Mouse (Mus musculus) R1 (cell line): ENCODE measurements around the gene Anxa11.
A peak's percentile ranks its signal among the peaks of the same experiment; 100 is the strongest.
"Not testable (repeated sequence)": the region's sequence is repeated elsewhere in the genome, so short reads cannot be mapped to it uniquely, and the experiment has no call there.

Source experiments
- DNase-seq: peaks from one replicate; pipeline ENCODE4 v3.0.0-alpha.2; 2018; ENCODE audit warnings: low read depth, low spot score

Gene Anxa11

GRCm38 (mm10) chr14:25868706-25869105, 26.8 kb downstream of the Anxa11 start:
- DNase-seq: peak; percentile 28

GRCm38 (mm10) chr14:25869135-25869878, 27.4 kb downstream of the Anxa11 start:
- DNase-seq: peak; percentile 79

GRCm38 (mm10) chr14:25872461-25873415, 30.8 kb downstream of the Anxa11 start:
- no peak for DNase-seq

GRCm38 (mm10) chr14:25876640-25877039, 34.7 kb downstream of the Anxa11 start:
- not testable (repeated sequence) for DNase-seq

DNA sequence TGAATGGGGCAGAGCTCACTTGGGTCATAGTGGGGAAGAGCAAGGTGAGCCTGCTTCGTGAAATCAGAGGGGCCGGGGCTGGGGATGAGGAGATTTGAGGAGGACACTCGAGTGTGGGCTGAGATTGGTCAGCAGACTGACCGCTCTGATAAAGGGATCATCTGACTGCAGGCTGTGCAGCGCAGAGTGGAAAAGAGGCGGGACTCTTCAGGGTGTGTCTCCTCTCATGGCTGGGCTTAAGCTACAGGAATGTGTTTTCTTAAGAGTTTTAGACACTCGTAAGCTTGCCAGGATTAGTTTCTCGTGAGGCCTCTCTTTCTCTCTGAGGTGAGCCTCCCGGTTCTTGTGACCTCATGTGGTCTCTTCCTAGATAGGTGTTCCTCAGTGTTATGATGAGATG, 39.8 kb downstream of the Anxa11 start:
- not testable (repeated sequence) for DNase-seq

DNA sequence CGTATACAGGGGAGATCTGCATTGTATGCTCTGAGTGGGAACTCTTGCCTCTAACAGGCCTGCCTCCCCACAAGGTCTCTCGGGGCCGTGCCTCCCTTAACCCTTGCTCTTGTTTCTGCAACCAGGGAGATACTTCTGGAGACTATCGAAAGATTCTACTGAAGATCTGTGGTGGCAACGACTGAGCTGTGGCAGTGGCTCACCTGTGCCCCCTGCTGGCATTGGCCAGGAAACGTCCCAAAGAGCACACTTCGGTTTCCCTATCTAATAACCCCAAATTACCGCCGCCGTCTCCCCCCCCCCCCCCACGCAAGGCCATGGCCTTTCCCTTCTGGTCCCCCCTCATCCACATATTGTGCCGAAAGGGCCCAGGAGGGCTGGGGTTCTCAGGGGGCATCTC, 43.9 kb downstream of the Anxa11 start:
- not testable (repeated sequence) for DNase-seq

GRCm38 (mm10) chr14:25894566-25894965, 52.6 kb downstream of the Anxa11 start:
- DNase-seq: not testable (repeated sequence)

GRCm38 (mm10) chr14:25895686-25896085, 53.7 kb downstream of the Anxa11 start:
- DNase-seq: not testable (repeated sequence)

- not testable (repeated sequence) for DNase-seq
These were observed 61.0 kb downstream of the Anxa11 start, which contains the start of gene Plac9a for GRCm38 (mm10) chr14:25903000-25903399. Plac9a (minus strand) TSS chr14:25903100.

DNA sequence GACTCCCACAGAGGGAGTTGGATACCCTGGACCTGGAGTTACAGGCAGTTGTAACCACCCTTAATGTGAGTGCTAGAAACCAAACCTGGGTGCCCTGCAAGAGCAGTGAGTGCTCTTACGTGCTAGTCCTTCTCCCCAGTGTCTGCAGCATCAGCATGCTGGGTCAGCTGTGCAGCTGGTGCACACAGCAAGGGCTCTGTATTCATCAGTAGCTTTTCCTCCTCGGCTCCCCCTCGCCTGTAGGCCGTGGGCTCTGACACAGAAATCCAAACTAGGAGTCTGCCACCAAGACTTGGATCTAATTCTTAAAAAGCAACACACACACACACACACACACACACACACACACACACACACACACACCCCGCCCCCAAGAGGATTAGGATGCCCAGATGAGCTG, 63.3 kb downstream of the Anxa11 start:
- DNase-seq: not testable (repeated sequence)

DNA sequence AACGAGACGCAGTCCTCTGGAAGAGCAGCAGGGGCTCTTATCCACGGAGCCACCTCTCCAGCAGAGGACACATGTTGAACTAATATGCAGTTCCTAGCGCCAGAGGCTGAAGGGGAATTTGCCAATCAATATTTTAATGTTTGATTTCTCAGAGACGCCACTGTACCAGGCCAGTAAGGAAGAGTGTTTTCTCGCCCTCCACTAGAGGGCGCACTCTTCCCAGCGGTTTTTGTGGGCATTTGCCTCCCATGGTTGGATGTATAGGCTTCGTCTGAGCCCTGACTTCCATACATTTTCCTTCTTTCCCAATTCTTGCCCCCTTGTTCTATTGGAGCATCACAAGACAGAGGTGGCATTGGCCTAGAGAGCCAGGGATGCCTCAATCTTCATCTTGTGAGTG, 65.3 kb downstream of the Anxa11 start:
- DNase-seq: not testable (repeated sequence)

GRCm38 (mm10) chr14:25908976-25909375, 67.0 kb downstream of the Anxa11 start:
- DNase-seq: not testable (repeated sequence)

DNA sequence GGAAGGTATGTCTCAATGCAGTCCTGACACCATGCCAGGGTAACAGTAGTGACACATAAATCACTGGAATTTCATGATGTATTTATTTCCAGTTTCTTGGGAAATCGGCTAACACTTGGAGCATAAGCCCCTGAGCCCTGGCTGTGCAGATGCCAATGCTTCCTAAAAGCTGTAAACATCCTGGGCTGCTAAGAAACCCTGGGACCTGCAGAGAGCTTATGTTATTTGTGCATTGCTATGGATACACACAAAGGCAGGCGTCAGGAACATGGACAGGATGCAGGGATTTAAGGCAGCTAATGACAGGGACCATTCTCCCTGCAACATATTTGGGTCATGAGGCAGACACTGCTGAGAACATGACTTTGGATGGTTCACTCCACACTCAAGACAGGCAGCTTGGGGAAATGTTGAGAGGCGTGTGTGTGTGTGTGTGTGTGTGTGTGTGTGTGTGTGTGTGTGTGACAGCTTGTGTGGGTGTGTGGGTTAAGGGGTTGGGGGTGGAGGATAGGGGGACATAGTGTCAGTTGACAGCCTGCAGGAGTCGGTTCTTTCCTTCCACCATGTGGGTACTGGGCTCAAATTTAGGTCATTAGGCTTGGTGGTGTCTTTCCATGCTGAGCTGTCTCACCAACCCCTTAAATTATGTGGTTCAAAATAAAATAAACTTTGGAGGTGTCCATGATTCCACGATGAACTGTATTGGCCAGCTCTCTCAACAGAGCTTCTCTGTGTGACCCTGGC, 76.6 kb downstream of the Anxa11 start:
- not testable (repeated sequence) for DNase-seq

DNA sequence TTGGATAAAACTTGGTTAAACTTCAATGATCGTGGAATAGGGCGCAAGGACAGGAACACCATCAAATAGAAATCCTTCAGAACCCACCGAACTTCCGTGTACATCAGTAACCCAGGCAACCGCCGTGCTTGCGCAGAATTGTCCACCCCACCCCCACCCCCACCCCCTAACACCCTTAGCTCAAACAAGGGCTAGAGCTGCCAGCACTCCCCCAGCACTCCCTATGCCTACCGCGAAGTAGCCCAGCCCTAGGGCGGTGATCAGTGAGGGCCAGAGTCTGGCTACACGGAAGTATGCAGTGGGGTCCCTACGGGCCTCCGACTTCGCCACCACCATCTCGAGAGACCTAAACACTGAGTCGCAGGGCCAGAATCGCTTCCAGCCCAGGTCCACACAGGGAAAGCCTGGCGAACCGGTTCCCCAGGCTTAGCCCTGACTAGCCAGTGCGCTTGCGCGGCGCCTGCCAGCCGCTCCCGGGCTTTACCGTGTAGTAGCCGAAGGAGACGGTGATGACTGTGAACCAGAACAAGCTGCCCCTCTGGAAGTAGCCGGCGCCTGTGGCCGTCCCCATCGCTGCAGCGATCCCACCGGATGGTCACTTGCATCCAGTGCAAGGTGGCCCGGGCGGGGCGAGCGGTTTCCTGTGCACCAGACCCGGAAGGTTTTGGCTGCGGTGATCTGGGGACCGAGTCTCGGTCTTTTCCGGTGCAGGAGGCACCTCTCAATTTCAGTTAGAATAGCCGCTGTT, 85.0 kb downstream of the Anxa11 start:
- DNase-seq: not testable (repeated sequence)

- DNase-seq: not testable (repeated sequence)
These were observed 85.6 kb downstream of the Anxa11 start, which contains the start of gene Tmem254a for GRCm38 (mm10) chr14:25927562-25927881. Tmem254a (minus strand) TSS chr14:25927672.
